Mouse (Mus musculus) heart, embryonic 13.5 days (tissue): ENCODE results near the gene Adcyap1. TPM values are rescaled to one million over a fixed set of nuclear protein-coding genes. Genes with fewer than 3 reads are reported as not detected.

Source experiments
- ATAC-seq: fragments of 200-750 bp; cut with Nextera tagmentation; 2 replicates; pipeline ENCODE4 v1.8.0; 2017; ENCODE audit warnings: moderate TSS enrichment; ENCODE audit not compliant: insufficient number of reproducible peaks, low FRiP score, low TSS enrichment; ENCODE audit errors: extremely low read depth
- H3K27ac ChIP-seq: fragments of 300-500 bp; sonication (generic); replicated peaks from 2 replicates; pipeline ENCODE4 v1.5.1; 2015; ENCODE audit warnings: moderate library complexity, mild to moderate bottlenecking, inconsistent platforms
- H3K27me3 ChIP-seq: fragments of 300-500 bp; sonication (generic); replicated peaks from 2 replicates; pipeline ENCODE4 v1.6.1; 2015; ENCODE audit warnings: mild to moderate bottlenecking, inconsistent platforms
- H3K36me3 ChIP-seq: fragments of 300-500 bp; sonication (generic); 2 replicates; pipeline ENCODE4 v1.6.1; 2015; ENCODE audit warnings: mild to moderate bottlenecking, inconsistent platforms
- H3K4me1 ChIP-seq: fragments of 300-500 bp; sonication (generic); 2 replicates; pipeline ENCODE4 v1.6.1; 2015; ENCODE audit warnings: inconsistent platforms
- H3K4me2 ChIP-seq: fragments of 300-500 bp; sonication (generic); 2 replicates; pipeline ENCODE4 v1.6.1; 2015; ENCODE audit warnings: inconsistent platforms, mild to moderate bottlenecking, moderate library complexity
- H3K4me3 ChIP-seq: fragments of 300-500 bp; sonication (generic); 2 replicates; pipeline ENCODE4 v1.5.1; 2015; ENCODE audit warnings: moderate library complexity, mild to moderate bottlenecking, inconsistent platforms
- H3K9ac ChIP-seq: fragments of 300-500 bp; sonication (generic); 2 replicates; pipeline ENCODE4 v1.6.1; 2015; ENCODE audit warnings: inconsistent platforms, mild to moderate bottlenecking, moderate library complexity
- H3K9me3 ChIP-seq: fragments of 300-500 bp; sonication (generic); 2 replicates; pipeline ENCODE4 v1.6.1; 2016; ENCODE audit warnings: inconsistent platforms
- WGBS: fragments of 180-500 bp; shearing (Covaris S2); methylation state at CpG from one replicate; pipeline ENCODE4 v1.1.7; 2015; ENCODE audit warnings: mixed read lengths; 5-methylcytosine and 5-hydroxymethylcytosine counted together
- polyA plus RNA-seq: library from polyadenylated mRNA; unstranded; fragments of >200 nt; fragmentation: Nextera tagmentation; extraction: Ambion mirVana; gene quantifications from 2 replicates; pipeline ENCODE4 v1.2.1, GENCODE M21; 2015

Adcyap1 gene
- polyA plus RNA-seq, 1 experiment from 2014 or later: 0.07 TPM

GRCm38 (mm10) chr17:93203076-93204031 lies 4.5 kb downstream of the Adcyap1 start:
- Histone ChIP-seq H3K9me3 (no peaks in the 10 kb centered on the region), H3K4me2 (peak overlapping the region; percentile 71), H3K36me3 (no peaks in the 10 kb centered on the region), H3K27ac (no peak overlapping the region), H3K4me1 (peaks cover 35% of the 10 kb centered on the region), H3K9ac (no peak overlapping the region), H3K27me3 (peaks cover 72% of the 10 kb centered on the region), H3K4me3 (peak overlapping the region; percentile 46)
- no peak for ATAC-seq
- WGBS: under 1% methylated on average over 34 of the region's 34 CpGs

DNA sequence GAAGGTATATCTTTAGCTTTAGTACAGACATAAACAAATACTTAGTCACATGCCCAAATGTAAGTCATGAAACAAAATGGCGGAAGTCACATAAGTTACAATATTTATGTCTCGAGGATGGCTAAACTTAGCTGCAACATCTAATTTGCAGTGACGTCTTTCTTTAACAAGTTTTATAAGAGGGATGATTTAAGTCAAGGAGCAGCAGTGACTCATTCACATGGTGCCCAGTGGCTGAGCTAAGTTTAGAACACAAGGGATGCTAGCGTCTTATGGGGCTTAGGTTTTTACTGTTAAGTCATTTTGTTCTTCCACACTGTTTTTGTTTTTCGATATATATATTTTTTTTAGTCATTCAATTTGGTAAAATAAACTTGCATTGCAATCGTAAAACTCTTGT lies 19.0 kb downstream of the Adcyap1 start:
- Histone ChIP-seq H3K9ac (no peak overlapping the region), H3K27ac (no peak overlapping the region), H3K9me3 (no peaks in the 10 kb centered on the region), H3K27me3 (no peaks in the 10 kb centered on the region), H3K4me1 (no peaks in the 10 kb centered on the region), H3K4me2 (no peak overlapping the region), H3K36me3 (no peaks in the 10 kb centered on the region), H3K4me3 (no peak overlapping the region)
- ATAC-seq: no peak
- WGBS: 68% methylated on average over 6 of the region's 6 CpGs

DNA sequence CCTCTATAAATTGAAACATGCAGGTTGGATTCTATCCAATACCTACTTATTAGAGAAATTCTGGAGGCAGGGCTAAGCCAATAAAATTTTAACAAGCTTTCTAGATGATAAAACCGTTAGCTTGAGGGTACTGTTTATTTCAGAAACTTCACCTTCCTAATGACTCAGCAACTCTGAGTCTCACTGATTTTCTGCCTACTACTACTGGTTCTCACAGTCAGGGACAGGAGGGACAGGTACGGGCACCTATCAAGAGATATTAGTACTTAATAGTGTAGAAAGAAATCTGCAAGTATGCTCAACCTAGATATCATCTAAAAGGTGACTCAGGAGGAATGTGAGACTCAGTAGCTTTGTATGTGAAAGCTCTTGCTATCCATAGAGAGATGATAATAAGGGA lies 19.8 kb downstream of the Adcyap1 start:
- H3K27ac ChIP-seq: no peak overlapping the region
- no peak overlapping the region for H3K9ac ChIP-seq
- no peaks in the 10 kb centered on the region for H3K36me3 ChIP-seq
- ATAC-seq: no peak
- no peaks in the 10 kb centered on the region for H3K27me3 ChIP-seq
- no peak overlapping the region for H3K4me2 ChIP-seq
- H3K9me3 ChIP-seq: no peaks in the 10 kb centered on the region
- H3K4me3 ChIP-seq: no peak overlapping the region
- WGBS: 66% methylated on average over 2 of the region's 2 CpGs
- H3K4me1 ChIP-seq: no peaks in the 10 kb centered on the region

DNA sequence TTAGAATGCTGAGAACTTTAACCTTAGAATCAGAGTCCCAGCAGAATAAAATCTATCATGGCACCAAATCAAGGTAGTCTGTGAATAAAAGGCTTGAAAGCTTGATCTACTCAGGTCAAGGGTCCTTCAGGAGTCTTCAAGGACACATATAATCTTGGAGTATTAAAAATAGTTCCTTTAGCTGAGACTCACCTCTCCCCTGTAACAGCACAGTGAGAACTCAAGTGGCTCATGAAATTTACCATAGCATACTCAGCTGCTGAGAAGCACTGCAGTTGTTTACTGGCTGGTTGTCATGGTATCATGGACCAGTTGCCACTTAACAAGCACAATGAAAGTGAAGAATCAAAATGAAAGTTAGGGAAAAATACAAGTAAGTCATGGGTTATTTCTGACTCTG lies 38.5 kb downstream of the Adcyap1 start:
- Histone ChIP-seq H3K27ac (no peak overlapping the region), H3K4me2 (no peak overlapping the region), H3K36me3 (no peaks in the 10 kb centered on the region), H3K9ac (no peak overlapping the region), H3K4me1 (no peaks in the 10 kb centered on the region), H3K27me3 (no peaks in the 10 kb centered on the region), H3K4me3 (no peak overlapping the region), H3K9me3 (no peaks in the 10 kb centered on the region; the same call in 1 of the 2 replicates)
- ATAC-seq: no peak
